In the genomic region with DNA sequence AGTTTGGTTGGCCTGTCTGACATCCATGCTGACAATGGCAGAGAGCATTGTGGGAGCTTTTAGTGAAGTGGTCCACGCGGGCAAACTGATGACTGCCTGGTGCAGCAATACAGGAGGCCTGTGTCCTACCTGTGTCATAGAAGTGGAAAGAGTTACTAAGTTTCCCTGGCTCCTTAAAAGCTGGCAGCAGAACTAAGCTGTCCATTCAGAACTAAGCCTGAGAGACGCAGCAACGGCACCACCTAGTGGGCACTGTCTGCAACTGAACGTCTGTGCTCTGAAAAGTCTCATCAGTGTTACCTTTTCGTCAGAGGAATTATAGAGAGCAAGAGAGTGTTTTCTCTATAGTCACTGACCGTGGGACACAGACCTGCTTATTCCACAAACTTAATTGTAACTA, we compare ENCODE assay signal across 8 mouse cellular contexts.
DNase-seq lines count a peak whose midpoint lies in the region; ATAC-seq lines count a peak whose summit lies in the region.

No protein-coding gene starts in this region.

- peak; percentile 59 for DNase-seq in 416B (ENCODE audit: low read depth)
- peak; percentile 88 for DNase-seq in NIH3T3 (ENCODE audit: low read depth)
- DNase-seq in cerebellum, adult 9-10 months, result peak; percentile 80
- peak; percentile 42 to 70 for DNase-seq in frontal cortex, postnatal 10 days (ENCODE audit: low spot score in 2 of 2)
- peak; percentile 57 for DNase-seq in urinary bladder, postnatal 14 days (ENCODE audit: low spot score)

- no peak overlapping the region for H3K27ac ChIP-seq in kidney, embryonic 14.5 days (ENCODE audit: low read depth, low read length)
- no peak overlapping the region for H3K27ac ChIP-seq in limb, embryonic 13.5 days
- no peak overlapping the region for H3K27ac ChIP-seq in neural tube, embryonic 14.5 days (ENCODE audit: low read depth, low read length)

- no peak overlapping the region for H3K4me2 ChIP-seq in kidney, embryonic 14.5 days (replicated peaks; ENCODE audit: low read depth, low read length)
- no peak overlapping the region for H3K4me2 ChIP-seq in limb, embryonic 13.5 days (replicated peaks)
- no peak overlapping the region for H3K4me2 ChIP-seq in neural tube, embryonic 14.5 days (ENCODE audit: low read depth, low read length)

- 0 out of 2 replicates have a peak, but pooled peaks cover 2% of the 10 kb centered on the region for H3K9me3 ChIP-seq in kidney, embryonic 14.5 days (ENCODE audit: control insufficient read depth, low read length)
- H3K9me3 ChIP-seq in limb, embryonic 13.5 days, result no peaks in the 10 kb centered on the region
- no peaks in the 10 kb centered on the region for H3K9me3 ChIP-seq in neural tube, embryonic 14.5 days (ENCODE audit: control insufficient read depth, low read length)

- H3K27me3 ChIP-seq in kidney, embryonic 14.5 days (ENCODE audit: control insufficient read depth, insufficient read depth, low read length), result no peaks in the 10 kb centered on the region
- 0 out of 2 replicates have a peak, but pooled peaks cover 2% of the 10 kb centered on the region for H3K27me3 ChIP-seq in limb, embryonic 13.5 days
- no peaks in the 10 kb centered on the region for H3K27me3 ChIP-seq in neural tube, embryonic 14.5 days (ENCODE audit: control insufficient read depth, insufficient read depth, low read length)

- H3K4me3 ChIP-seq in kidney, embryonic 14.5 days (ENCODE audit: low read length), result no peak overlapping the region
- no peak overlapping the region for H3K4me3 ChIP-seq in limb, embryonic 13.5 days
- H3K4me3 ChIP-seq in neural tube, embryonic 14.5 days (ENCODE audit: low read depth, low read length), result no peak overlapping the region

- 9% methylated on average over 7 of the region's 7 CpGs for WGBS in kidney, embryonic 14.5 days
- WGBS in limb, embryonic 13.5 days, result 8% methylated on average over 7 of the region's 7 CpGs
- WGBS in neural tube, embryonic 14.5 days, result 9% methylated on average over 7 of the region's 7 CpGs

- no peaks in the 10 kb centered on the region for H3K4me1 ChIP-seq in kidney, embryonic 14.5 days (ENCODE audit: control insufficient read depth, insufficient read depth, low read length)
- no peaks in the 10 kb centered on the region for H3K4me1 ChIP-seq in limb, embryonic 13.5 days
- H3K4me1 ChIP-seq in neural tube, embryonic 14.5 days (ENCODE audit: control insufficient read depth, insufficient read depth, low read length), result no peaks in the 10 kb centered on the region

- no peak overlapping the region for H3K9ac ChIP-seq in kidney, embryonic 14.5 days (ENCODE audit: low read depth, low read length)
- H3K9ac ChIP-seq in limb, embryonic 13.5 days, result no peak overlapping the region
- no peak overlapping the region for H3K9ac ChIP-seq in neural tube, embryonic 14.5 days (replicated peaks; ENCODE audit: low read depth, low read length)

- ATAC-seq in kidney, embryonic 14.5 days (ENCODE audit: low FRiP score, low TSS enrichment), result 0 out of 2 replicates have a peak, but pooled peaks have one; percentile 50
- ATAC-seq in limb, embryonic 13.5 days (ENCODE audit: low FRiP score, low read depth), result peak; percentile 36; the same call in 1 of the 2 replicates
- ATAC-seq in neural tube, embryonic 14.5 days (ENCODE audit: low read depth), result peak; percentile 68; the same call in 1 of the 2 replicates

- no peaks in the 10 kb centered on the region for H3K36me3 ChIP-seq in kidney, embryonic 14.5 days (ENCODE audit: control insufficient read depth, insufficient read depth, low read length)
- no peaks in the 10 kb centered on the region for H3K36me3 ChIP-seq in limb, embryonic 13.5 days
- H3K36me3 ChIP-seq in neural tube, embryonic 14.5 days (ENCODE audit: control insufficient read depth, insufficient read depth, low read length), result no peaks in the 10 kb centered on the region
